Mouse (Mus musculus) MEL (cell line): Measurements from ENCODE around the gene Naaladl2. TPM values are rescaled to one million over a fixed set of nuclear protein-coding genes. Genes with fewer than 3 reads are reported as not detected.

ENCODE experiments used
- DNase-seq: peaks from one replicate; pipeline ENCODE4 v3.0.0; 2011; ENCODE audit warnings: low read depth, low spot score
- H3K27ac ChIP-seq: 2 replicates; pipeline ENCODE4 v1.5.1; 2012; ENCODE audit warnings: low read depth, mild to moderate bottlenecking, control low read depth, low read length, moderate library complexity; ENCODE audit not compliant: control insufficient read depth
- H3K27me3 ChIP-seq, 2 experiments: fragments of 150-350 bp in 1 of 2; sonication (generic) in 1 of 2; 2 replicates each; pipeline ENCODE4 v1.6.1; 2012; ENCODE audit warnings: low read length in 2 of 2, mild to moderate bottlenecking in 2 of 2, improper control_type of control experiment in 1 of 2, moderate library complexity in 1 of 2; ENCODE audit not compliant: insufficient read depth in 2 of 2, control insufficient read depth in 1 of 2
- H3K36me3 ChIP-seq, 2 experiments: 2 replicates each; pipeline ENCODE4 v1.6.1; 2012 to 2014; ENCODE audit warnings: low read length in 2 of 2, improper control_type of control experiment in 1 of 2, inconsistent platforms in 1 of 2, mild to moderate bottlenecking in 1 of 2; ENCODE audit not compliant: insufficient read depth in 2 of 2, control insufficient read depth in 1 of 2
- H3K4me1 ChIP-seq, 2 experiments: fragments of 150-350 bp in 1 of 2; sonication (generic) in 1 of 2; 2 replicates each; pipeline ENCODE4 v1.6.1; 2012; ENCODE audit warnings: low read length in 2 of 2, improper control_type of control experiment in 1 of 2, mild to moderate bottlenecking in 1 of 2; ENCODE audit not compliant: insufficient read depth in 2 of 2, control insufficient read depth in 1 of 2
- H3K4me3 ChIP-seq, 2 experiments: fragments of 150-350 bp in 1 of 2; sonication (generic) in 1 of 2; 2 replicates each; pipeline ENCODE4 v1.5.1; 2012; ENCODE audit warnings: low read depth in 2 of 2, low read length in 2 of 2, mild to moderate bottlenecking in 2 of 2, moderate library complexity in 2 of 2, control low read depth in 1 of 2, improper control_type of control experiment in 1 of 2; ENCODE audit not compliant: control insufficient read depth in 1 of 2, insufficient read depth in 1 of 2
- H3K79me2 ChIP-seq: 2 replicates; pipeline ENCODE4 v1.6.1; 2012; ENCODE audit warnings: mild to moderate bottlenecking, low read length, moderate library complexity; ENCODE audit not compliant: control insufficient read depth, poor library complexity, insufficient read depth
- H3K9ac ChIP-seq: 2 replicates; pipeline ENCODE4 v1.6.1; 2012; ENCODE audit warnings: low read depth, mild to moderate bottlenecking, control low read depth, low read length, moderate library complexity; ENCODE audit not compliant: control insufficient read depth, poor library complexity, severe bottlenecking
- H3K9me3 ChIP-seq: fragments of 150-350 bp; sonication (generic); replicated peaks from 2 replicates; pipeline ENCODE4 v1.6.1; 2012; ENCODE audit warnings: mild to moderate bottlenecking, low read length, improper control_type of control experiment, moderate library complexity; ENCODE audit not compliant: insufficient read depth
- CTCF ChIP-seq, 3 experiments: IDR thresholded peaks in 2 of 3; conservative IDR thresholded peaks in 1 of 3; 2 replicates each; pipeline ENCODE4 v1.5.1; 2011 to 2012; ENCODE audit warnings: low read length in 3 of 3, low read depth in 2 of 3, mild to moderate bottlenecking in 2 of 3, improper control_type of control experiment in 1 of 3, inconsistent platforms in 1 of 3, mixed read lengths in 1 of 3, moderate library complexity in 1 of 3; ENCODE audit not compliant: control insufficient read depth in 1 of 3, insufficient read depth in 1 of 3, poor library complexity in 1 of 3, severe bottlenecking in 1 of 3
- E2F4 ChIP-seq: IDR thresholded peaks from 2 replicates; pipeline ENCODE4 v1.6.1; 2011; ENCODE audit warnings: low read depth, low read length, improper control_type of control experiment, borderline replicate concordance
- ELF1 ChIP-seq: IDR thresholded peaks from 2 replicates; pipeline ENCODE4 v1.6.1; 2014; ENCODE audit warnings: low read depth, mild to moderate bottlenecking, inconsistent platforms, low read length, improper control_type of control experiment, moderate library complexity
- ETS1 ChIP-seq: IDR thresholded peaks from 2 replicates; pipeline ENCODE4 v1.6.1; 2012; ENCODE audit warnings: low read depth, mild to moderate bottlenecking, inconsistent platforms, low read length, improper control_type of control experiment, moderate library complexity
- GABPA ChIP-seq: IDR thresholded peaks from 2 replicates; pipeline ENCODE4 v1.6.1; 2012; ENCODE audit warnings: low read depth, mild to moderate bottlenecking, inconsistent platforms, low read length, improper control_type of control experiment, moderate library complexity
- JUND ChIP-seq: IDR thresholded peaks from 2 replicates; pipeline ENCODE4 v1.6.1; 2011; ENCODE audit warnings: low read depth, mild to moderate bottlenecking, improper control_type of control experiment, low read length
- KAT2A ChIP-seq: conservative IDR thresholded peaks from 2 replicates; pipeline ENCODE4 v1.6.1; 2012; ENCODE audit warnings: low read depth, low read length, improper control_type of control experiment, inconsistent platforms
- MAZ ChIP-seq: IDR thresholded peaks from 2 replicates; pipeline ENCODE4 v1.6.1; 2012; ENCODE audit warnings: low read depth, mild to moderate bottlenecking, inconsistent platforms, low read length, improper control_type of control experiment
- MEF2A ChIP-seq: IDR thresholded peaks from 2 replicates; pipeline ENCODE4 v1.6.1; 2014; ENCODE audit warnings: low read depth, mild to moderate bottlenecking, inconsistent platforms, low read length, improper control_type of control experiment; ENCODE audit not compliant: poor library complexity, insufficient replicate concordance, severe bottlenecking; ENCODE audit errors: extremely low read depth
- NELFE ChIP-seq: IDR thresholded peaks from 2 replicates; pipeline ENCODE4 v1.6.1; 2011; ENCODE audit warnings: low read depth, low read length, improper control_type of control experiment
- POLR2AphosphoS2 ChIP-seq: IDR thresholded peaks from 2 replicates; pipeline ENCODE4 v1.6.1; 2011; ENCODE audit warnings: low read length, improper control_type of control experiment
- POLR2AphosphoS5 ChIP-seq: IDR thresholded peaks from 2 replicates; pipeline ENCODE4 v1.6.1; 2012; ENCODE audit warnings: low read depth, borderline replicate concordance, mild to moderate bottlenecking, inconsistent platforms, low read length, moderate library complexity, mixed read lengths
- TBP ChIP-seq: IDR thresholded peaks from 2 replicates; pipeline ENCODE4 v1.8.0; 2011; ENCODE audit warnings: low read depth, low read length, improper control_type of control experiment
- TCF12 ChIP-seq: IDR thresholded peaks from 2 replicates; pipeline ENCODE4 v1.6.1; 2014; ENCODE audit warnings: low read depth, mild to moderate bottlenecking, inconsistent platforms, low read length, improper control_type of control experiment, moderate library complexity
- UBTF ChIP-seq: IDR thresholded peaks from 2 replicates; pipeline ENCODE4 v1.6.1; 2012; ENCODE audit warnings: low read depth, mild to moderate bottlenecking, inconsistent platforms, low read length, improper control_type of control experiment, moderate library complexity, borderline replicate concordance; ENCODE audit not compliant: insufficient read depth
- USF1 ChIP-seq: IDR thresholded peaks from 2 replicates; pipeline ENCODE4 v1.6.1; 2014; ENCODE audit warnings: low read depth, mild to moderate bottlenecking, inconsistent platforms, low read length, improper control_type of control experiment, moderate library complexity
- ZC3H11A ChIP-seq: IDR thresholded peaks from 2 replicates; pipeline ENCODE4 v1.6.1; 2012; ENCODE audit warnings: low read depth, mild to moderate bottlenecking, inconsistent platforms, low read length, improper control_type of control experiment
- ZKSCAN1 ChIP-seq: IDR thresholded peaks from 2 replicates; pipeline ENCODE4 v1.6.1; 2012; ENCODE audit warnings: low read depth, mild to moderate bottlenecking, inconsistent platforms, low read length, improper control_type of control experiment, moderate library complexity
- polyA plus RNA-seq, 2 experiments: library from polyadenylated mRNA; stranded (reverse) in 1 of 2; unstranded in 1 of 2; fragments of >175 nt in 1 of 2; fragments of >200 nt in 1 of 2; gene quantifications; 2 replicates each; pipeline versions ENCODE4 v1.2.1 to v1.2.4; 2012; ENCODE audit warnings: low replicate concordance in 2 of 2, low read depth in 1 of 2; ENCODE audit not compliant: insufficient read length in 2 of 2, insufficient read depth in 1 of 2, missing spikeins in 1 of 2
- total RNA-seq: library from RNA; depleted of rRNA; stranded (reverse); fragments of 300-350 nt; gene quantifications from 2 replicates; pipeline ENCODE4 v1.2.3, GENCODE M21; 2012

Gene Naaladl2
- total and polyA plus RNA-seq, 3 experiments: 0.17 TPM; not detected in 2

DNA sequence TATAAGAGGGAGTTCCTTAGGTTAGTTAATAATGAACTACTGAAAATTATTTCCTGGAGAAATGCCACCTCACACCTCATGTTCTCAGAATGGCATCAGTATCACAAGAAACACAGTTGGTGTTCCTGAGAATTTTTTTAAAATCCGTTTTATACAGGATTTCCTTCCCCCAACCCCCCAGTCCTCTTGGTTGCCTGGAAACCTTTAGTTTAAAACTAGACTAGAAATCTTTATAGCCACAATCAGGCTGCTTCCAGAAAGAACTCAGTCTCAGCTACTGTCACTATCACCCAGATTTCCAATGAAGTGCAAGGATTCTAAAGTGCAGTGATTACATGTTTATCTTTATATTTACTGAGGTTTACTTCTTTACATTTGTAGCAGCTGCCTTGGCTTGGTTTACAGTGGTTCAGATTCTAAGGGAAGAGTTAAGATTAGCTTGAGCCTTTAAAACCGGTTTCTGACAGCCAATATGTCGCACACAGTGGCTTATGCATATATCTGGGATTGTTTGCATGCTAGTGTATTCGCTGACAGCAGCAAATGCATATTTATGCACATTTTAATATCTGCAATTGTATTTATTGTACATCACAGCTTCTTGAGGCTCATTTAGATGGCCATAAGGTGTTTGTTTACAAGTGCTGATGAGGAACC is 657.5 kb downstream of the Naaladl2 start:
- Histone ChIP-seq H3K79me2 (no peaks in the 10 kb centered on the region), H3K9me3 (no peaks in the 10 kb centered on the region), H3K36me3 (no peaks in the 10 kb centered on the region)
- no peak for TF ChIP-seq POLR2AphosphoS5
- no peak for TF ChIP-seq CTCF (IDR thresholded peaks at IDR 0.05 in 2 of 3, conservative IDR thresholded peaks at IDR 0.05 in 1 of 3; ENCODE audit: control insufficient read depth in 1 of 3, insufficient read depth in 1 of 3, low read depth in 2 of 3, low read length in 3 of 3, poor library complexity in 1 of 3, severe bottlenecking in 1 of 3)
- no peak for TF ChIP-seq UBTF
- TF ChIP-seq GABPA: no peak
- TF ChIP-seq ZC3H11A: no peak
- no peak for TF ChIP-seq KAT2A
- no peak for TF ChIP-seq MAZ
- TF ChIP-seq, all 39 proteins: peak for 0
- no peak overlapping the region for H3K4me3 ChIP-seq
- no peak overlapping the region for H3K9ac ChIP-seq
- no peak overlapping the region for H3K27ac ChIP-seq
- DNase-seq: no peak
- no peaks in the 10 kb centered on the region for H3K27me3 ChIP-seq
- H3K4me1 ChIP-seq: no peaks in the 10 kb centered on the region

DNA sequence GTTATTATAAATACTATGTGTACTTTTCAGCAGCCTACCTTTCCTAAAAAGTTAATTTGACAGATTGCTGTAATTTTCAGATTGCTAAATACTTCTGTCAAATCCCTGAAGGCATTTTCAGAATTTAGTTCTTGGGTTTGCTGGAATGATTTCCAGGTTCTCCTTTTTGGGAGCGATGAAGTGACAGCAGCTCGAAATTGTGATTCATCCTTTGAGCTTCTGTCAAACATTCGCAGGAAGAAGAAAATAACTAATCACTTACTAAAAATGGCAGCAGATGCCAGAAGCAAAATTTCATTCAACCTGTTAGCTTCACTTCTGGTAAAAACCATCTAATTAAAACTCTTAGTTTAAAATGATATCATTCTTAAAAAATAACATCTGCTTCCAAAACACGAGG is 680.1 kb downstream of the Naaladl2 start:
- H3K9ac ChIP-seq: no peak overlapping the region
- no peak overlapping the region for H3K4me3 ChIP-seq
- TF ChIP-seq KAT2A (no peak), TCF12 (no peak), ELF1 (no peak), GABPA (no peak)
- no peaks in the 10 kb centered on the region for H3K9me3 ChIP-seq
- H3K27ac ChIP-seq: no peak overlapping the region
- H3K36me3 ChIP-seq: no peaks in the 10 kb centered on the region
- H3K4me1 ChIP-seq: no peaks in the 10 kb centered on the region
- H3K79me2 ChIP-seq: no peaks in the 10 kb centered on the region
- no peaks in the 10 kb centered on the region for H3K27me3 ChIP-seq
- DNase-seq: no peak

DNA sequence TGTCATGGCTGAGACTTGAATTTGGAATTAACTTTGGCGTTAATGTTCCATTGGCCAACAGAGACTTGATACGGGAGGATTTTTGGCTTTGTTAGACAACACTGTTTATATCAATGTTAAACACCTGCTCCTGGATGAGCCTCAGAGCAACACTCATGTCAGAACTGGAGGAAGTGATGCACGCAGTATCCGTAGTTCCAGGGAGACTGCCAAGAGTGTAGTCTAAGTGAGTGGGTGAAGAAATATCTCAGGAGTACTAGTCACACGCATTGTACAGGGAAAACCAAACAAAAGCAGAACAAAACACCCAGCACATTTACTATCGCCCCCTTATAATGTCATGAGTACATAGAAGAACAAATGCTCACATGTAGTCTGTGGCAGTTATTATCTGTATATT is 703.4 kb downstream of the Naaladl2 start:
- H3K79me2 ChIP-seq: no peaks in the 10 kb centered on the region
- no peaks in the 10 kb centered on the region for H3K9me3 ChIP-seq
- no peaks in the 10 kb centered on the region for H3K27me3 ChIP-seq
- H3K4me1 ChIP-seq: no peaks in the 10 kb centered on the region
- no peaks in the 10 kb centered on the region for H3K36me3 ChIP-seq
- no peak overlapping the region for H3K9ac ChIP-seq
- no peak overlapping the region for H3K4me3 ChIP-seq
- no peak for DNase-seq
- H3K27ac ChIP-seq: no peak overlapping the region
- TF ChIP-seq MEF2A: no peak
- TF ChIP-seq UBTF: no peak
- TF ChIP-seq USF1: no peak
- TF ChIP-seq ELF1: no peak
- TF ChIP-seq ZKSCAN1: no peak
- no peak for TF ChIP-seq TBP
- TF ChIP-seq JUND: no peak
- TF ChIP-seq POLR2AphosphoS2: no peak
- TF ChIP-seq ETS1: no peak
- TF ChIP-seq NELFE: no peak
- TF ChIP-seq E2F4: no peak
